Mouse (Mus musculus) urinary bladder, postnatal 36 days (tissue): ENCODE measurements at regions not wholly inside any gene's neighbourhood (a gene's known extent, or its start where the extent isn't known, plus 50 kb on each side); places are given as distances from the start of the nearest gene placed in this dataset.

ENCODE experiments used
- DNase-seq, 2 experiments: peaks; one replicate each; pipeline ENCODE4 v3.0.0; 2022; ENCODE audit warnings: low spot score in 2 of 2, mixed read lengths in 1 of 2

DNA sequence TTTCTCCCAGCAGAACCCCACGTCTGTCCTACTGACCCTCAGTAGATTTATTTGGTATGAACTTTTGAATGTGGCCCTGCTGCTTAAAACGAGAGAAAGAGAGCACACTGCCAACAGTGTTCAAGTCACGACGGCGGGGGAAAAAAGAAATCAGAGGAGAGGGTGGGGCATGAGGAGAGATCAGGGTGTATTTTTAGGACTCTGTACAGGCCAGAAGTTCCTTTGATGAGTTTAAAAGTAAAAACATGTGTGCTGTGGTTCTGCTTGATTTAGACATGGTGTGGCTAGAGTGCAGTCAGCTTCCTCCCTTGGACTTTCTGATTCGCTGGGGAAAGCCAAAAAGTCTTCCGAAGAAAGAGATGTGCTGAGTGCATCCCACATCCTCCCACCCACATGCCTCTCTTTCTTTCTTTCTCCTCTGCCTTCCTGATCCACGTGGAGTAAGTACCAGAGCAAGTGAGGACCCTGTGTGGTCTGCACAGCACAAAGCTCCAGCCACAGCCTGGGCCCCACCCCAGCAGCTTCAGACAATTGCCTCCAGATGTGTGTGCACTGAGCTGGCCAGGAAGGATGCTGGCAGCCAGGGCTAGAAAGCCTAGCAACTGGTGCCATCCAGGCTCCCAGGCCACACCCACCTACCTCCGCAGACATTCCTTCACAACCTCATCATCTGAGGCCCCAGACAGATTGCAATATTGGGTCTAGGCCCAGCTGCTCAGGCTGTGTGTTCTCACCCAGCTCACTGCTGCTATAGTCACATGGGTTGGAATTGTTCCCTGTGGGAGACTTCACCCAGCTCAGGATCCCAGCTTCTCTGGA lies 78.5 kb upstream of the Cdh5 start:
- DNase-seq: peak in 1 of 2 experiments; percentile 25

DNA sequence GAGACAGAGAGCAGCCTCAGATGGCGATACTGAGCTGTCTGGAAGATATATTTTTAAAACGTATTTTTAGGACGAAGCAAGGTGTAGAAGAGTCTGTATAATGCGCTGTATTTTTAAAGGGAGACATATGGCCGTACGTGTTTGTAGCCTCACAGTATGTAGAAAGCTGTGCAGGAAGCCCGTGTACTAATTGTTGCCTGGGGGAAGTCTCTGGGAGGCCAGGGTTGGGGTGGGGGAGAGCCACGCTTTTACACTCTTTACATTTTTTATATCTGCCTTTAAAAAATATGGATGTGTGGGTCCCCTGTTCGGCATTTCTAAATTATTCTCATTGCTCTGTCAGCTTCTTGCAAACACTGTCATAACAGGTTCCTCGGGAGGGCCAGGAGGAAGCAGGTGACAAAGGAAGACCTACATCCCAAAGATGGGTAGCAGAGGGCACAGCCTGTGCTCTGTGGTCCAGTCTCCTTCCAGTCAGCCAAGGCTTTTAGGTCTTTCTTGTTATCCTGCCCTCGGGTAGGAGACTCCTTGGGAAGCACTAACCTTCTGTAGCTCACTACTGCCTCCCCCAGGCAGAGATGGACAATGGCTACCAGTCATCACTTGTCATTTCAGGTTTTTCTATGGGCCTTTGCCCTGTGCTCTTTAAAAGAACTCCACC lies 74.1 kb upstream of the Cdh5 start:
- peak in 1 of 2 experiments; percentile 14 for DNase-seq

DNA sequence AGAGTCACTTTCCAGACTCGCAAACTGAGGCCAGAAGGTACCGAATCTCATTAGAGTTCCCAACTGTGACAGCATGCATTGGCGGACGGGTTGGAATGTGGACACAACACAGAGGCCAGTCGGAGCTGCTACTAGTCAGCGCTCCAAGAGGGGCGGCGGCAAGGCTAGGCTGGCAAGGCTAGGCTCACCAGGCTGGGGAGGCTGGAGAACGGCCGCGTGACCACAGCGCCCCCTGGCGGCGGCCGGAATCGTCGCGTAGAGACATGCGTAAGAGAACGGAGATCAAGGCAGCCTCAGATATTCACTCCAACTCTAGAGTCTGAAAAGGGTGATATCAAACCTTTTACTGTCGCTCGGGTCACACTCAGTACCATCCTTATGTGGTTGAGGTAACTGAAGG lies 72.8 kb upstream of the Cdh5 start:
- DNase-seq: peak; percentile 55 to 78

DNA sequence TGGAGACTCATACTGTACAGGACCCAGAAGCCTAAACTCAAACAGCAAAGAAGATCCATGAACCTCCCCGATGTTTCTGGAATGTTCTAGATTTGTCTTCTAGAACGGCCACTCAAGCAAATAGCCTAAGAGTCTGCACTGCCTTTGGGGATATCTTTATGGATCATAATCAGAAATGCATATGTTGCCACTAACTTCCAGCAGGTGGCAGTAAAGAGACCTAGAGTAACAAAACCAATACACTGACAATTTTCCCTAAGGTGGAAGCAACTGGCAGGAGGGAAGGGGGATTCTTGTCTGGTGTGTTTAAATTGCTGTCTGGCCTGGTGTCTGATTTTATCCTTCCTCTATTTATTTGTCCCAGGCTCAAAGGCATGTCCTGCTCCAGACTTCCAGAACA lies 69.2 kb upstream of the Cdh5 start:
- DNase-seq: peak in 1 of 2 experiments; percentile 4

GRCm38 (mm10) chr8:104033148-104033547 lies 68.3 kb upstream of the Cdh5 start:
- no peak for DNase-seq

DNA sequence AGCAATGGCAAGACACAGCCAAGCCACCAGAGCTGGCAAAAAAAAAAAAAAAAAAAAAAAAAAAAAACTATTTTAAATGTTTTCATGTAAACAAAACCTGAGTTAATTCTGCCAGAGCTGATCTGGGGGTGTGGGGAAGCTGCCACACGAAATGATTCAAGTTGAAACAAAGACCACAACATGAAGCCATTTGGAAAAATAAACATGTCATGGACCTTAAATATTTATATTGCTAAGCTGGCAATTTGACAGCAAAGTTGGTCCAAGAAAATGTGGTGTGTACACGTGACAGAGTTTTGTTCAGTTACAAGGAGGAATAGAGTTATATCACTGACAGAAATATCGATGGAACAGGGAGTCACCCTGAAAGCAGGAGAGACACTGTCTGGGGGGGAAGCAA lies 67.1 kb upstream of the Cdh5 start:
- DNase-seq: no peak

- DNase-seq: no peak
Measured at GRCm38 (mm10) chr8:104036580-104037477, 64.6 kb upstream of the Cdh5 start.

DNA sequence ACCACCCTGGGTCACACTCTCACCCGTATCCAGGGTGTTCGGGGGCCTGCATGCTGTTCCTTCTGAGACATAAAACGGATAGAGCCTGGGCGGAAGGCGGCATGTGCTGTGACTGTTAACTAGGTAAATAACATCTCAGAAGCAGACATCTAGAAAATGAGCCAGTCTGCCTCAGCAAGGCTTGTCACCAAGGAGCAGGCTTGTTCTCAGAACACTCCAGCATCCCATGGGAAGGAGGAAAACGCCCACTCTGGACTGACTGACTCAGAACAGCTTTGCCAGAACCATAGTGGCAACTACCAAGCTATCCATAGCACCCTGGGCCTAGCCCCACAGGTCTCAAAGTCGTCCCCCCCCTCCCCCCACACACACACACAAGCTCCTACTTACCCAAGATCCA lies 63.8 kb upstream of the Cdh5 start:
- no peak for DNase-seq

DNA sequence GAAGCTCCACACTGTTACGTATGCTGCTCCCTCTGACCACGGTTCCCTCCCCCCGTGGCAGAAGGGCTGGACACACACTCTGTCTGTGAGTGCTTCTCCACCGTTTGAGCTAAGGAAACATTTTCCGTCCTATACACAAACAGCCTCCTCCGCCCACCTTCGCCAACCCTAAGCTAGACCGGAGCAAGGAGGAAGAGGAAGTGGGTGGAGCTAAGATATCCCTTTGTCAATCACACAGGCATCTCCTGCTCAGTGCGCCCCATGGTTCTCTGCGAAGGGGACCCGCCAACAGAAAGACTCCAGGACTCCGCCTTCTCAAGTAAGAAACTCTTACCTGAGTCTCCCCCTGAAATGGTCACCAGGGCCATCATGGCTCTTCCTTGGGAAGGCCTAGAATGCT lies 61.9 kb upstream of the Cdh5 start:
- no peak for DNase-seq

GRCm38 (mm10) chr8:104041522-104041921 lies 59.9 kb upstream of the Cdh5 start:
- no peak for DNase-seq

DNA sequence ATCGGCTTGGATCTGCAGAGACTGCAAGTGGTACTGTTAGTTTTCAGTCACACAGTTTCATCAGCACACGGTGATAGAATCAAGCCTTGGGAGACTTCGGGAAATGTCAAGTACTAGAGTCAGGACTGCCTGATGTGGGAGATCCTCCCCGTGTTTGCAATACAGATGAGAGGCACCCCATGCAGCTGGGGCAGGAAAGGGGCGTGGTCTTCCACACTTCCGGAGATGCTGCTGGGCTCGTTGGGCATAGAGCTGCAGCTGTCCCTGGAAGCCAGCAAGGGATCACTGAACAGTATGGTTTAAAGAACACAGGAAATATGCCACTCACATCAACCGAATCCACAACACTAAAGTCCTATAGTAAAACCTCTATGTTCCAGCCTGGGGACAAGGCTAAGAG lies 59.0 kb upstream of the Cdh5 start:
- no peak for DNase-seq

- no peak for DNase-seq
Measured at GRCm38 (mm10) chr8:104048037-104048436, 53.4 kb upstream of the Cdh5 start.

DNA sequence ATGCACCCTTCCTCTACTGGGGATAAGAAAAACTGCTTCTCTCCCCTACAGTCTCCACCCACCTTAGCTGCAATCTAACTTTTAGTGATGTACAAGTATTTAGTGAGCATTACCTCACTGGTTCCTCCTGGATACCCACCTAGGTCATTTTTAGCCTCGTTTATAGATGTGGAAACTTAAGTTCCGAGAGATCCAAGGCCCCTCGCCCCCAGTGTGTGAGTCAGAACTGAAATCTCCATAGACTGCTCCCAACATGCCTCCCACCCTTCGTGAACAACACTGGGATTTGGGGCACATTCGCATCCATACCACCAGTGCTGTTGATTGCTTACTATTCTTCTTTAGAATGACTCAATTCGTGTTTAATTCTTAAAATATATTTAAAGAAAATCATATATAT lies 52.2 kb upstream of the Cdh5 start:
- no peak for DNase-seq

DNA sequence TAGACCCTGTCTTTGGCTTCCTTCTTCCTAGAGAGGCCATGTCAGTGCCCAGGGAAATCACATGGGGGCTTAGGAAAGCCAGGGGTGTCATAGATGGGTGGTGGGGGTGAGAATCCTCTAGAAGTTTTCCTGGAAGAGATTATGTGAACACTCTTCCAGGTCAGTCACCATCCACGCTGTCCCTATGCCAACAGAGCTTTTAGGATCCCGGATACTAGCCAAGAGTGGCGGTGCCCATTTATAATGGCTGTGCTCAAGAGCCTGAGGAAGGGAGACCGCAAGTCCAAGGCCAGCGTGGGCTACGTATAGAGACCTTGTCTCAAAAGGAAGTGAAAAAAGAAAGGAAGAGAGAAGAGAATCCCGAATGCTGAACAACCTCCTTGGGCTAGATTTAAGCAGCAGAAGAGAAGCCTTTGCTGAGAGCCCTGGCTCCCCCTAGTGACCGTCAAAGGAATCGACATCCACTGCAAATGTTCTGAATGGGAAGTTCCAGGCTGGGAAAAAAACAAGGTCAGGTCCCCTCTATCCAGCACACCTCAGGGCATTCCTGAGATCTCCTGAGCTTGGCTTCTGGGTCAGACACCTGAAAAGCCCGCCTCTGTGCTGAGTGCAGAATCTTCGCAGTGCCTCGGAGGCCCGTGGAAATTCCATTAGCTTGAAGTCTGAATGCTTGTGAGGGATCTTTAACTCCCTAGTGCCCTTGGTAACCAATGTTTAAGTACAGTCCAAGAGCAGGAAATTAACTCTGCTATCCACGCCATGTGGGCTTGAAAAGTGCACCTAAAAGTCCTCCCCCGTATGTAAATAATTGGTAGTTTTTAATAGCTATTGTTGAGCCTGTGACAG lies 50.5 kb upstream of the Cdh5 start:
- DNase-seq: peak; percentile 39 to 42

DNA sequence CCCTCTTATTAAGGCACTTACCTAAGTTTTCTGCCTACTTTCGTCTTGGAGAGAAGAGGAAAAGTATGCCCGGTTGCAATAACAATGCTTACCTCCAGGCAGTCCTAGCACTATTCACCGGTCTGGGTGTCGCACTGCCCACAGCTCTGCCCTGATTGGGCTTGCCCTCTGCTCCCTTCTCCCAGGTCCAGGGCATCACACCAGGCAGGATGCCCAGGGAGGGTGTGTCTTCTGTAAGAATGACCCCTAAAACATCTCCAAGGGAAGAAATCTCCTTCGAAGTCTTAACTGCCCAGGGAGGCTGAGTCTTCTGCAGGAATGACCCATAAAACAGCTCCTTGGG lies 49.9 kb upstream of the Cdh5 start:
- no peak for DNase-seq
